In genomic region chr1:58221070-58221469, GRCm38 (mm10) we compare ENCODE assay signal across 22 mouse cellular contexts. TPM values are rescaled to one million over a fixed set of nuclear protein-coding genes. Genes with fewer than 3 reads are reported as not detected.
DNase-seq lines count a peak whose midpoint lies in the region; ATAC-seq and TF ChIP-seq lines count a peak whose summit lies in the region.
"Had no signal": no experiment of that assay in that cellular context is flagged by ENCODE, and none has a peak within 500 bp of the region (broad histone marks: within the 10 kb centered on the region; RNA-seq: fewer than 3 reads in every experiment).

No protein-coding gene starts in this region.

- no peaks in the 10 kb centered on the region for H3K36me3 ChIP-seq in embryonic facial prominence, embryonic 14.5 days (ENCODE audit: control insufficient read depth, insufficient read depth, low read length)
- no peaks in the 10 kb centered on the region for H3K36me3 ChIP-seq in embryonic facial prominence, embryonic 10.5 days (replicated peaks)
- no peaks in the 10 kb centered on the region for H3K36me3 ChIP-seq in heart, embryonic 12.5 days
- no peaks in the 10 kb centered on the region for H3K36me3 ChIP-seq in limb, embryonic 14.5 days (ENCODE audit: control insufficient read depth, insufficient read depth, low read length)
- H3K36me3 ChIP-seq in limb, embryonic 10.5 days = no peaks in the 10 kb centered on the region
- H3K36me3 ChIP-seq: limb, embryonic 12.5 days; midbrain, embryonic 13.5 days; neural tube, embryonic 12.5 days had no signal

- H3K4me1 ChIP-seq in embryonic facial prominence, embryonic 14.5 days (ENCODE audit: control insufficient read depth, insufficient read depth, low read length) = peaks cover 25% of the 10 kb centered on the region
- 0 out of 2 replicates have a peak, but pooled peaks cover 4% of the 10 kb centered on the region for H3K4me1 ChIP-seq in embryonic facial prominence, embryonic 10.5 days
- H3K4me1 ChIP-seq in heart, embryonic 12.5 days (replicated peaks) = peaks cover 11% of the 10 kb centered on the region
- H3K4me1 ChIP-seq in limb, embryonic 14.5 days (ENCODE audit: control insufficient read depth, insufficient read depth, low read length) = peaks cover 9% of the 10 kb centered on the region
- peaks cover 5% of the 10 kb centered on the region; the same call in 1 of the 2 replicates for H3K4me1 ChIP-seq in limb, embryonic 10.5 days
- H3K4me1 ChIP-seq: neural tube, embryonic 12.5 days had no signal

- H3K27ac ChIP-seq in embryonic facial prominence, embryonic 14.5 days (replicated peaks; ENCODE audit: low read depth, low read length) = no peak overlapping the region; the same call in 1 of the 2 replicates
- H3K27ac ChIP-seq in embryonic facial prominence, embryonic 10.5 days (replicated peaks) = no peak overlapping the region
- H3K27ac ChIP-seq in heart, embryonic 12.5 days (ENCODE audit: poor library complexity, severe bottlenecking) = no peak overlapping the region
- no peak overlapping the region for H3K27ac ChIP-seq in limb, embryonic 14.5 days (replicated peaks; ENCODE audit: low read depth, low read length)
- no peak overlapping the region for H3K27ac ChIP-seq in limb, embryonic 10.5 days
- H3K27ac ChIP-seq: hindbrain, embryonic 14.5 days; limb, embryonic 12.5 days; liver, embryonic 14.5 days; midbrain, embryonic 13.5 days; neural tube, embryonic 12.5 days had no signal

- H3K27me3 ChIP-seq in embryonic facial prominence, embryonic 14.5 days (replicated peaks; ENCODE audit: control insufficient read depth, insufficient read depth, low read length) = no peaks in the 10 kb centered on the region
- no peaks in the 10 kb centered on the region for H3K27me3 ChIP-seq in embryonic facial prominence, embryonic 10.5 days (replicated peaks; ENCODE audit: low read depth, poor library complexity, severe bottlenecking)
- H3K27me3 ChIP-seq in heart, embryonic 12.5 days (replicated peaks) = 0 out of 2 replicates have a peak, but pooled peaks cover 5% of the 10 kb centered on the region
- no peaks in the 10 kb centered on the region for H3K27me3 ChIP-seq in limb, embryonic 14.5 days (ENCODE audit: control insufficient read depth, insufficient read depth, low read length)
- no peaks in the 10 kb centered on the region for H3K27me3 ChIP-seq in limb, embryonic 10.5 days (ENCODE audit: low read depth, poor library complexity, severe bottlenecking)
- H3K27me3 ChIP-seq: limb, embryonic 12.5 days; midbrain, embryonic 13.5 days; neural tube, embryonic 12.5 days had no signal

- WGBS in embryonic facial prominence, embryonic 14.5 days = 47% methylated on average over 6 of the region's 6 CpGs
- WGBS in embryonic facial prominence, embryonic 10.5 days = 74% methylated on average over 6 of the region's 6 CpGs
- WGBS in heart, embryonic 12.5 days = 36% methylated on average over 6 of the region's 6 CpGs
- WGBS in limb, embryonic 14.5 days = 58% methylated on average over 6 of the region's 6 CpGs
- WGBS in limb, embryonic 10.5 days = 85% methylated on average over 6 of the region's 6 CpGs

- no peaks in the 10 kb centered on the region for H3K9me3 ChIP-seq in embryonic facial prominence, embryonic 14.5 days (ENCODE audit: control insufficient read depth, low read length)
- H3K9me3 ChIP-seq in embryonic facial prominence, embryonic 10.5 days = no peaks in the 10 kb centered on the region
- no peaks in the 10 kb centered on the region for H3K9me3 ChIP-seq in heart, embryonic 12.5 days (replicated peaks)
- no peaks in the 10 kb centered on the region for H3K9me3 ChIP-seq in limb, embryonic 14.5 days (ENCODE audit: control insufficient read depth, low read length)
- H3K9me3 ChIP-seq in limb, embryonic 10.5 days (replicated peaks) = no peaks in the 10 kb centered on the region
- H3K9me3 ChIP-seq: limb, embryonic 12.5 days; midbrain, embryonic 13.5 days; neural tube, embryonic 12.5 days had no signal

- no peak overlapping the region for H3K4me3 ChIP-seq in embryonic facial prominence, embryonic 14.5 days (ENCODE audit: low read depth, low read length)
- no peak overlapping the region for H3K4me3 ChIP-seq in embryonic facial prominence, embryonic 10.5 days
- H3K4me3 ChIP-seq in heart, embryonic 12.5 days = no peak overlapping the region
- H3K4me3 ChIP-seq in limb, embryonic 14.5 days (replicated peaks; ENCODE audit: low read length) = no peak overlapping the region
- H3K4me3 ChIP-seq in limb, embryonic 10.5 days = no peak overlapping the region
- H3K4me3 ChIP-seq: limb, embryonic 12.5 days; midbrain, embryonic 13.5 days; neural tube, embryonic 12.5 days had no signal

- H3K9ac ChIP-seq in embryonic facial prominence, embryonic 14.5 days (ENCODE audit: low read depth, low read length) = no peak overlapping the region
- no peak overlapping the region for H3K9ac ChIP-seq in heart, embryonic 12.5 days
- H3K9ac ChIP-seq in limb, embryonic 14.5 days (ENCODE audit: low read depth, low read length, severe bottlenecking) = no peak overlapping the region
- H3K9ac ChIP-seq: hindbrain, embryonic 14.5 days; limb, embryonic 12.5 days; liver, embryonic 14.5 days; midbrain, embryonic 13.5 days; neural tube, embryonic 12.5 days had no signal

- H3K4me2 ChIP-seq in embryonic facial prominence, embryonic 14.5 days (ENCODE audit: low read depth, low read length) = no peak overlapping the region
- peak overlapping the region; percentile 3; the same call in 1 of the 2 replicates for H3K4me2 ChIP-seq in heart, embryonic 12.5 days
- no peak overlapping the region for H3K4me2 ChIP-seq in limb, embryonic 14.5 days (replicated peaks; ENCODE audit: low read depth, low read length, severe bottlenecking)
- H3K4me2 ChIP-seq: hindbrain, embryonic 14.5 days; limb, embryonic 12.5 days; midbrain, embryonic 13.5 days; neural tube, embryonic 12.5 days had no signal

- no peak for TF ChIP-seq POLR2A in limb, embryonic 14.5 days (IDR thresholded peaks at IDR 0.05; ENCODE audit: borderline replicate concordance, extremely low read depth, insufficient read depth, insufficient read length)

- DNase-seq in embryonic facial prominence, embryonic 14.5 days (ENCODE audit: low spot score) = peak; percentile 47
- no peak for DNase-seq in embryonic facial prominence, embryonic 10.5 days (ENCODE audit: low spot score)
- DNase-seq in heart, adult 8-10 months (ENCODE audit: low spot score) = no peak
- peak; percentile 17 for DNase-seq in limb, embryonic 14.5 days (ENCODE audit: low spot score)
- no peak for DNase-seq in limb, embryonic 10.5 days (ENCODE audit: low spot score)
- peak; percentile 19 for DNase-seq in forelimb bud, embryonic 11.5 days (ENCODE audit: low read depth, low spot score)
- DNase-seq: adrenal gland, postnatal 36 days; B cell, adult 2 months; heart, postnatal 10 days; kidney, postnatal 36 days; layer of hippocampus, adult 9-11 months; lung, postnatal 10 days; thymus, adult 2 months had no signal

- no peak for ATAC-seq in embryonic facial prominence, embryonic 14.5 days (ENCODE audit: low read depth)
- ATAC-seq in heart, embryonic 12.5 days (ENCODE audit: insufficient number of reproducible peaks, low FRiP score) = no peak
- ATAC-seq in limb, embryonic 14.5 days (ENCODE audit: low FRiP score, low read depth) = no peak
- ATAC-seq: intestine, embryonic 16.5 days; midbrain, embryonic 13.5 days had no signal

RNA-seq across cellular contexts. Expression of gene Aox4, which starts 10.9 kb away (rescaled TPM):
- polyA plus RNA-seq in embryonic facial prominence, embryonic 14.5 days (2014; fragmentation: Nextera tagmentation; extraction: Ambion mirVana) = 3.9 and 6.6 TPM in 2 replicates
- polyA plus RNA-seq in embryonic facial prominence, embryonic 10.5 days (2016; fragmentation: Nextera tagmentation; extraction: Ambion mirVana) = 0.12 TPM in 1 of 2 replicates, not detected in the other
- 0.14 and 0.27 TPM in 2 replicates for polyA plus RNA-seq in heart, embryonic 12.5 days (2016; fragmentation: Nextera tagmentation; extraction: Ambion mirVana)
- not detected for total RNA-seq in heart, adult 8-10 months (2022)
- 0.37 and 0.78 TPM in 2 replicates for polyA plus RNA-seq in limb, embryonic 14.5 days (2012; rRNA removed)
- 1.3 and 2.5 TPM in 2 replicates for polyA plus RNA-seq in limb, embryonic 14.5 days (2014; fragmentation: Nextera tagmentation; extraction: Ambion mirVana)
- polyA plus RNA-seq in limb, embryonic 10.5 days (2016; fragmentation: Nextera tagmentation; extraction: Ambion mirVana) = 0.04 and 0.14 TPM in 2 replicates
- total RNA-seq: heart, postnatal 10 days; megakaryocyte, adult 5-6 weeks had no signal
- polyA plus RNA-seq: embryonic facial prominence, embryonic 11.5 days had no signal

RNA-seq across cellular contexts. Expression of gene Aox2, which starts 57.1 kb away (rescaled TPM):
- polyA plus RNA-seq in embryonic facial prominence, embryonic 14.5 days (2014; fragmentation: Nextera tagmentation; extraction: Ambion mirVana) = 1.2 and 1.4 TPM in 2 replicates
- 0.03 and 0.04 TPM in 2 replicates for polyA plus RNA-seq in embryonic facial prominence, embryonic 10.5 days (2016; fragmentation: Nextera tagmentation; extraction: Ambion mirVana)
- not detected in 2 replicates for polyA plus RNA-seq in heart, embryonic 12.5 days (2016; fragmentation: Nextera tagmentation; extraction: Ambion mirVana)
- not detected for total RNA-seq in heart, adult 8-10 months (2022)
- polyA plus RNA-seq in limb, embryonic 14.5 days (2012; rRNA removed) = 0.04 and 0.10 TPM in 2 replicates
- 0.06 and 0.12 TPM in 2 replicates for polyA plus RNA-seq in limb, embryonic 14.5 days (2014; fragmentation: Nextera tagmentation; extraction: Ambion mirVana)
- polyA plus RNA-seq in limb, embryonic 10.5 days (2016; fragmentation: Nextera tagmentation; extraction: Ambion mirVana) = 0.03 TPM in 1 of 2 replicates, not detected in the other
- polyA plus RNA-seq: embryonic facial prominence, embryonic 11.5 days; neural tube, embryonic 12.5 days had no signal

Comparison
In these comparisons a context has a peak if more than half of its experiments do, and no peak if none do; other contexts are left out.
1. DNase-seq: peak in embryonic facial prominence, embryonic 14.5 days (single experiment), limb, embryonic 14.5 days (single experiment) and forelimb bud, embryonic 11.5 days (single experiment); none in embryonic facial prominence, embryonic 10.5 days (single experiment), heart, adult 8-10 months (single experiment) and limb, embryonic 10.5 days (single experiment).